Mouse (Mus musculus) spleen, postnatal 36 days (tissue): Measurements from ENCODE around the gene Fam107b.

ENCODE experiments used
- DNase-seq, 2 experiments: peaks; one replicate each; pipeline ENCODE4 v3.0.0; 2022; ENCODE audit warnings: low spot score in 2 of 2, mixed read lengths in 1 of 2

Gene Fam107b

DNA sequence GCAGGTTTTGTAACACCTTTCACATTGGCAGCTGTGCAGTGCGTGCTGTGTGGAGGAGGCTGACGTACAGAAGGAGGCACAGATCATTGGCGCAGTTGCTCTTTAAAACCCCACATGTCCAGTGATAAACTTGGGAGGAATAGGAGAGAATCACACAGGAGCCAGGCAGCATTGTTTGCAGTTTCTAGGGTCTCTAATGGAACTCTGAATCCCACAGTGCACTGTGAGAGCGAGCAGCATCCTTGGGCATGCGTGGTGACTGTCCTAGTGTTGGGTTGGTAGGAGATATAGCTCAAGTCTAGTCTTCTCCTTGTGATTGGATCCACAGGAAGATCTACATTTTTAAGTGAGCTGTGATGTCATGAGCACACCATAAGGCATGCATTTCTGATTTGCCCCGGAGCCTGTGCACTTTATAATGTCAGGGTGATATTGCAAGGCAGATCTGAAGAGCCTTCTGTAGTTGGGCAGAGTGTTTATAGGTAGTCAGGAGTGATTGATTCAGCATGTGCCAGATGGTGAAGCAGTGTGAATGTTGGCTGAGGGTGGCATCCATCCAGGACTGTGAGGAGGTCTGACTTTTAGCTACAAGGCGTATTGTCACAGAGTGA, 169.2 kb downstream of the Fam107b start:
- no peak for DNase-seq

GRCm38 (mm10) chr2:3740256-3740655, 170.0 kb downstream of the Fam107b start:
- DNase-seq, result no peak

GRCm38 (mm10) chr2:3740670-3741069, 170.4 kb downstream of the Fam107b start:
- no peak for DNase-seq

DNA sequence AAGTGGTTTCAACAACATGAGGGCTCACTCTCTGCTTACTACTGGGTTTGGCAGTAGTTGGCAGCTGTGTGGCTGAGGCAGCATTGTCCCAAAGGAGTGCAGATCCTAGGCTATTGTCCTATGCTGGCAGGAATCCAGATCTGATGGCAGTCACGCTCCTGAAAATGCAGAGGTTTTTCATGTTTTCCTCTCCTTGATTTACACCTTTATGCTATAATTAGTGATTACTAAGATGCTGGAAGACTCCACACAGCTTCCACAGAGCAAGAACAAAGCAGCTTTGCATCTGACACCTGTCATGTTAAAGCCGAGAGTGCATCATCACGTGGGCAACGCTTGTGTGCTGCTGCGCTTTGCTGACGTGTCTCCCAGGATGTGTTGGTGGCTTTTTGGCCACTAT, 172.2 kb downstream of the Fam107b start:
- DNase-seq, result no peak

DNA sequence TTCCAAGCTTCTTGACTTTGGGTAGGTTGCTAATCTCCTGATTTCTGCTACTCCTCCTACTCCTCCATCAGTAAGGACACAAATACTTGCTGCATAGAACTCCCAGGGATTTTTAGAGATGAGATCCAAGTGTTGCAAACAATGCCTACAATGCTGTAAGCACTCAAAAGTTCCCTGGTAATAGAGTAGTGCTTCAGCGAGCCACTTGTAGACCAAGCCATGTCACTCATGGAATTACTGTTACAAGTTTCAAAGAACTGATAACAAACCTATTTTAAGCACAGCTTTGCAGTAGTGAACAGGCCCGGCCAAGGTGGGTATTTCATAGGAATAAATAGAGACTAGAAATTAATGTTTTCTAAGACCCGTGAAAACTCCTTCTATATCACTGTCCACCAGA, 174.8 kb downstream of the Fam107b start:
- no peak for DNase-seq

GRCm38 (mm10) chr2:3745910-3746606, 175.8 kb downstream of the Fam107b start:
- DNase-seq, result no peak

GRCm38 (mm10) chr2:3748714-3749503, 178.6 kb downstream of the Fam107b start:
- DNase-seq, result no peak

DNA sequence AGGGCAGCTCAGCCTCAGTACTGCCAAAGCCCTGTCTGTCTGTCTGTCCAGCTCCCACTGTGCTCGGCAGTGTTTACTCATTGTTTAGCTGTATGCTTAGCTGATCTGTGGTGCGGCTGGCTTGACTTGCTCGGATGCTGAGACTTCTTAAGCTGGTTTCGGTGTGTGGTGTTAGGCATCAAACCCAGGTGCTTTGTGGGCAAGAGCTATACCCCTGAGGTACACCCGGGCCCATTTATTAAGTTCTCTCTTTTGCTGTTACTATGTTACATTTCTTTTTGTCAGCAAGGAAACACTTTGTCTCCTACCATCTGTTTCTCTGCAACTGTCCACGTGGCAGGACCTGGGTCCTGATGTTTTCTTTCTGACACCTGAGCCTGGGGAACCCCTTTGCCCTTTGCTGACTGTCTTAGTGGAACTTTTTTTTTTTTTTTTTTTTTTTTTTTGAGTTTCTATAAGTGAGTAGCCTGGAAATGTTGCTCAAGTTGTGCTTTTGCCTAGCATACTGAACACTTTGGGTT, 179.3 kb downstream of the Fam107b start:
- no peak for DNase-seq

DNA sequence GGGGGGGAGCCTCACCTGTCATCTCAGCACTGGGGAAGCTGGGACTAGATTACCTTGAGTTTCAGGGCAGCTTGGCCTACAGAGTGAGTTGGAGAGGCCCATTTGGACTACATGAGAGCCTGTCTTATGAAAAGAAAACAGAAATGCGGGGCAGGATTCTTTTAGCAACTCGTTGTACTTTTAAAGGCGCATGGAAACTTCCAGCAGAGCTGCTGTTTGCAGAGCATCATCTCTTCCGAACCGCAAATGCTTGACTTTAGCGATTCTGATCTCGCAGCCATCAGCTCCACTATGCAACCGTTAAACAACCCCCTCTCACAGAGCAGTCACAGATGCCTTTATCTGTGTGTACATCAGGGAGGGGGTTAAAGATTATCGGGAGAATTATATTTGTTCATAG, 179.8 kb downstream of the Fam107b start:
- no peak for DNase-seq

- no peak for DNase-seq
Measured at GRCm38 (mm10) chr2:3752365-3752764, 182.1 kb downstream of the Fam107b start.

DNA sequence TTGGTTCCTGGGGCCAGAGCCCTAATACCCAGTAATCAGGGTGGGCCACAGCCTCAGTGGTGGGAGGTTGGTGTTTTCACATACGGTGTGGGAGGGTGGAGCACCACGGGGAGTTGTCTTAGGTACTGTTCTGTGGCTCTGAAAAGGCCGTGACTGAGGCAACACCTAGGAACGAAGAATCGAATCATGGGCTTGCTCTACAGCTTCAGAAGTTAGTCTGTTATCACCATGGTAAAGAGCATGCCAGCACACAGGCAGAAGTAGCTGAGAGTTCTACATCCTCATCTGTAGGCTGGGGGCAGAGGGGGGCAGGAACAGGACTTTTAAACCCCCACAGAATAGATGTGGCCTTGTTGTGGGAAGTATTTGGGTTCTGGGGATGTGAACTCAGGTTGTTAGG, 182.6 kb downstream of the Fam107b start:
- no peak for DNase-seq

DNA sequence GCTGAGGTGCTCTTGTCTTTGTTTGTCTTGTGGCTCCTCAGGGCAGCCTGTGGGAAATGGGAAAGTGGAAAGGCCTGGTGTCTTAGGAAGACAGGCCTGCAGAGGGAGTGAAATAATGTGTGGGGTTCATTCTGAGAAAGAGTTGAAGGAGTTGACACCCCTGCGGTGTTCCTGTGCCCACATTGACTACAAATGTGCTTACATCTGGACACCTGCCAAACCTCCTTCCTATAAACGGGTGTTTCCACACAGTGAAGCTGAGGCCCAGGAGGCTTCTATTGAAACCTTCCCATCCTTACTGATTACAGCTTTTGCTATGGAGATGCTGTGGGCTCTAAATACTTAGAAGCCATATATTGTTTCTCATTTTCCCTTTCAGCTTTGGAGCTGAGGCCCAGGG, 183.5 kb downstream of the Fam107b start:
- DNase-seq, result peak in 1 of 2 experiments; percentile 38

- no peak for DNase-seq
Measured at GRCm38 (mm10) chr2:3755936-3756335, 185.6 kb downstream of the Fam107b start.

DNA sequence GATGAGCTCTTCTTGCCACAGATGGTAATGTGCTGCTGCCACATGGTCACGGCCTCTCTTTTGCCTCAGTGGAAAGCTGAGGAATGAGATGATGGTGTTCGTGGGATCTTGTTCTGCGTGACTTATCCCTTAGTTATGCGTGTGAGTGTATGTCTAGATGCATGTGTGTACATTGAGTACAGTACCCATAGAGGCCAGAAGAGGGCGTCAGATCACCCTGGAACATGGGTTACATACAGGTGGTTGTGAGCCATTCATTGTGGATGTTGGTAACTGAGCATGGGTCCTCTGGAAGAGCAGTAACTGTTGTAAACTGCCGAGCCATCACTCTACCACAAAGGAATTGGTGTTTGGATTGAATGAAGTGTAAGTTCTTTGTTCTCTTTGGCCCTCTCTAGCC, 188.1 kb downstream of the Fam107b start:
- no peak for DNase-seq

- no peak for DNase-seq
Measured at GRCm38 (mm10) chr2:3760234-3760836, 190.0 kb downstream of the Fam107b start.

DNA sequence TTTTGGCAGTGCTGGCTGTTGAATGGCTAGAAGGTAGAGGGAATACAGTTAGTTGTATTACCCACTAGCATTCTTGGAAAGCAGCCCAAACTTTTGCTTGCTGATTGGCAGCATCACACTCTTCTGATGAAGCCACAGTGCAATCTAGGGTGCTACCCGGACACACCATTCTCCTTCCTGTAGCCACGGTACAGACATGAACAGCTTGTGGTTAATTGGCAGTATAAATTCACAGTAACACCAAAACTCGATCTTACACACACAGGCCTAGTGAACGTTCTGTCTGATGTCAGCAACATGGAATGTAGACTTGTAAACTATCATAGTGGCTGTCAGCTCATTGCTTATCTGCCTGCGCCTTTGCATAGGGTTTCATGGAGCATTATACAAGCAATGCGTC, 193.8 kb downstream of the Fam107b start:
- DNase-seq, result no peak

DNA sequence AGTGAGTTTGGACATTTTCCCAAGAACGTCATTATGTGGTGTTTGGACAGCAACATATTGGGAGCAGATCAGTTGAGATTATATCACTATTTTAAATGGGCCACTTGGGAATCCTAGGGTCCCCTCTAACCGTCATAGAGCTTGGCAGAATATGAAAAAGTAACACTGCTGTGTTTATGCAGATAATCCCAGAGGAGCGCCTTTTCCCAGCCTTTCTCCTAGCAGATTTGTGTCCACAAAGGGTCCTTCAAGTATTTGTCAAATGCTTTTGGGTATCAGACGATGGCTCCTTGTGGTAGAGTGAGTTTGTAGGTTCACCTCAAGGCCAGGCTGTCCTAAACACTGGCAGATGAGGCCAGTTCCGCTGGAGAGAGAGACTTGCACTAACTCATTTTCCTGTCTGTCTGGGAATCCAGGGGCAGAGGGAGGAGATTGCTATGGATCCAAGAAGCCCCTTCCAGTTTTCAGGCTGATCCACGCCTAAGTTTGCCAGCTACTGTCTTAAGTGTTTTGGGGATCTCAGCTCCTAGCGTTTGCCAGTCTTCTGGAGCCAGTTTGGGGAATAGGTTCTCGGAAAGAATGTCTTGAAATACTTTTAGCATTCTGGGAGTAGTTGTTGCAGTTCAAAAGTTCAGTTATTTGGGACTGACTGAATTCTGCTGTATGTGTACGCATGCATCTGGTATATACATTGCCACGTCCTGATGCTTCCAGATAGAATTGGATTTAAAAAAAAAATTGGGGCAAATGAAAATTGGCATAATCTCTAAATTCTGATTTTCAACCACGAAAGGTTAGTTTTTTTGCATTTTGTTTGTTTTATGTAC, 195.9 kb downstream of the Fam107b start:
- no peak for DNase-seq

DNA sequence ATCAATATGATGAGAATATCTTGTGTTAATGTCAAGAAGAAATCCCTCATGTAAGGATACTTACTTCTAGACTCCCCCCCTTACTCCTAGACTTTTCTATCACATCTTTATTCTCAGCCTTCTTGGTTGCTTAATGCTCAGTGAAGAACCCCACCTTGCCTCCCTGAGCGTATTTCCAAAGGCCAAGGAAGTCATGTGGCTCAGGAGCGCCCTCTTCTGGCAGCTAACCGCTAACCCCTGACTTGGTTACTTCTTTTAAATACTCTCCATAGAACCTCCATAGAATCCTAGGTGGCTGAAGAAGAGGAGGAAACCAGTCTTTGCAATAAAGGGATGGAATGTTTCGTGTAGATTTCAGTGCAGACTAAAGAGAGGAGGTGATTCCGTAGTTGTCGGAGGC, 199.0 kb downstream of the Fam107b start:
- DNase-seq, result peak; percentile 55 to 64

DNA sequence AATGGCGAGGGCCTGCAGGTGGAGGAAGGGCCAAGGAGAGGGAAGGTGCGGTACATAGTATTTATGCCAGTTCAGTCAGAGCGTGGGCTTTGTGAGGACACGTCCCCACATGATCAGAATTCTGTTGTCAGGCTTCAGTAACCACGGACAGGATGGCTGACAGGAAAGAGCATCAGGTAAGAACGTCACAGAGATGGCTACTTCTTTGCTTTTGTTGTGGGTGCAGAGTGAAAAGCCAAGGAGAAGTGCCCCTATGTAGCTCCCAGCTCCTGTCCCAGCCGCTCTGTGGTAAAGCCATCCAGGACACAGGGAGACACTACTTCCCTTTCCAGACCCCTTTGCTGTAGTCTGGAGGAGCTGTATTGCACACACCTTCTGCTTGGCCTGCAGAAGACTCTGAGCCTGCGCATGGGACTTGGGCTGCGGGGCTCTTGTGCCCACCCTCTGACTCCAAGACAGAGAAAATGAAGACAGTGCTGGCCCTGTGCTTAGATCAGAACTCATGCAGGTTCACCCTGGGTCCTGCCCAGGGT, 199.6 kb downstream of the Fam107b start:
- DNase-seq, result no peak

DNA sequence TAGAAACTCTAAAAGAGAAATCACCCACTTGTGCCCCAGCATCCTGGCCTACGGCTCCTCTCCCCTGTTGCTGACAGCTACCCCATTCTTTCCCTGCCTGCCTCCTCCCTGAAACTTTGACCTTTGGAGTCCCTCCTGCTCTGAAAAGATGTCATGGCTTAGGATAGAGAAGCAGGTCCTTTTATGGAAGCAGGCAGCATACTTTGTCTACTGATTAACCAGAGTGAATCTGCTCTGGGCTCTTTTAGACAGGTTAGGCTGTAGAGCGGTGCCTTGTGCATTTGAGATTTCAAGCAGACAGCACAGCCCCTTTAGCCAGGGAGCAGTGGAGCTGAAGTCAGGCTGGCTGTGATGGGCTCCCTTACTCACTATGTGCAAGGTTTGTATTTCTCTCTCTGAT, 200.1 kb downstream of the Fam107b start:
- DNase-seq, result no peak

DNA sequence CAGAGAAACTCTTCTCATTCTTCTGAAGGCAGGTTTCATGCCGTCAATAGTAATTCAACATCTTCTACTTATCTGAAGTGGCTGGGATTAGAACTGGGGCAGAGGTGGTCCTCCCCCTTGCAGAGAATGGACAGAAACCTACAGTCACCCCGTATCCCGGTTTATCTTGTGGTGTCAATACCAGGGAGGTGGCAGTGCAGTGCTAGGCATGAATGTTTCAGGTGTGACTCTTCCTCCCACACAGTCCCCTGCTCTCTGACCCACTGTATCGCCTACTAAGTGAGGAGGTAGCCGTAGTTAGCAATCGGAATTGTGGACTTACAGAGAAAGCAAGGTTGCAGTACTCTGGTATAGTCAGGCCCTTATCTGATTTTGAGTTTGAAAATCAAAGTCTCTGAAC, 201.2 kb downstream of the Fam107b start:
- no peak for DNase-seq
